Mouse (Mus musculus) cortical plate, adult 2 months (tissue): ENCODE results near the gene Mllt1.

Source experiments
- CTCF ChIP-seq: fragments of 200-500 bp; IDR thresholded peaks from 2 replicates; pipeline ENCODE4 v1.5.1; 2011; ENCODE audit warnings: mild to moderate bottlenecking, control low read depth, low read length; ENCODE audit not compliant: insufficient read depth; ENCODE audit errors: extremely low read depth
- POLR2A ChIP-seq: fragments of 200-500 bp; IDR thresholded peaks from 2 replicates; pipeline ENCODE4 v1.6.1; 2011; ENCODE audit warnings: mild to moderate bottlenecking, low read length, control low read depth; ENCODE audit not compliant: insufficient read depth; ENCODE audit errors: extremely low read depth

GRCm38 (mm10) chr17:56961880-56962279, 26.7 kb upstream of the Mllt1 start:
- no peak for TF ChIP-seq POLR2A
- TF ChIP-seq CTCF = no peak
